Mouse (Mus musculus) hindbrain, embryonic 16.5 days (tissue): ENCODE measurements around the gene Synj1. TPM values are rescaled to one million over a fixed set of nuclear protein-coding genes. Genes with fewer than 3 reads are reported as not detected.
A peak's percentile ranks its signal among the peaks of the same experiment; 100 is the strongest.

Experiments used
- ATAC-seq: fragments of 200-750 bp; cut with Nextera tagmentation; 2 replicates; pipeline ENCODE4 v1.8.0; 2017; ENCODE audit warnings: moderate TSS enrichment, moderate library complexity
- H3K27ac ChIP-seq: fragments of 300-500 bp; sonication (generic); 2 replicates; pipeline ENCODE4 v1.5.1; 2014; ENCODE audit warnings: low read depth, mild to moderate bottlenecking, control low read depth, low read length, moderate library complexity
- H3K27me3 ChIP-seq: fragments of 300-500 bp; sonication (generic); replicated peaks from 2 replicates; pipeline ENCODE4 v1.6.1; 2014; ENCODE audit warnings: low read length; ENCODE audit not compliant: control insufficient read depth, insufficient read depth
- H3K36me3 ChIP-seq: fragments of 300-500 bp; sonication (generic); 2 replicates; pipeline ENCODE4 v1.6.1; 2014; ENCODE audit warnings: mild to moderate bottlenecking, low read length, moderate library complexity, mixed read lengths; ENCODE audit not compliant: control insufficient read depth, insufficient read depth
- H3K4me1 ChIP-seq: fragments of 300-500 bp; sonication (generic); 2 replicates; pipeline ENCODE4 v1.6.1; 2014; ENCODE audit warnings: low read depth, low read length; ENCODE audit not compliant: control insufficient read depth, insufficient read depth
- H3K4me2 ChIP-seq: fragments of 300-500 bp; sonication (generic); 2 replicates; pipeline ENCODE4 v1.6.1; 2014; ENCODE audit warnings: mild to moderate bottlenecking, low read length, control low read depth, moderate library complexity
- H3K4me3 ChIP-seq: fragments of 300-500 bp; sonication (generic); 2 replicates; pipeline ENCODE4 v1.5.1; 2014; ENCODE audit warnings: mild to moderate bottlenecking, low read length, control low read depth, moderate library complexity
- H3K9ac ChIP-seq: fragments of 300-500 bp; sonication (generic); 2 replicates; pipeline ENCODE4 v1.6.1; 2014; ENCODE audit warnings: low read depth, mild to moderate bottlenecking, control low read depth, low read length, moderate library complexity
- H3K9me3 ChIP-seq: fragments of 300-500 bp; sonication (generic); 2 replicates; pipeline ENCODE4 v1.6.1; 2014; ENCODE audit warnings: mild to moderate bottlenecking, low read length, moderate library complexity; ENCODE audit not compliant: control insufficient read depth
- WGBS: fragments of 180-500 bp; shearing (Covaris S2); extraction: QIAGEN DNeasy Blood & Tissue Kit; methylation state at CpG from one replicate; pipeline ENCODE4 v1.1.7; 2014; 5-methylcytosine and 5-hydroxymethylcytosine counted together
- polyA plus RNA-seq: library from polyadenylated mRNA; unstranded; fragments of >200 nt; fragmentation: Nextera tagmentation; extraction: Ambion mirVana; gene quantifications from 2 replicates; pipeline ENCODE4 v1.2.1, GENCODE M21; 2015

Gene Synj1
- polyA plus RNA-seq, 1 experiment from 2014 or later, result 48.6 TPM

- Histone ChIP-seq H3K9ac (no peak overlapping the region), H3K4me2 (no peak overlapping the region), H3K36me3 (no peaks in the 10 kb centered on the region), H3K4me1 (no peaks in the 10 kb centered on the region), H3K9me3 (no peaks in the 10 kb centered on the region), H3K27ac (no peak overlapping the region), H3K4me3 (no peak overlapping the region), H3K27me3 (no peaks in the 10 kb centered on the region)
- WGBS, result 45% methylated on average over 12 of the region's 12 CpGs
- ATAC-seq, result no peak
Observed at GRCm38 (mm10) chr16:90916040-90916481, 95.0 kb downstream of the Synj1 start.

DNA sequence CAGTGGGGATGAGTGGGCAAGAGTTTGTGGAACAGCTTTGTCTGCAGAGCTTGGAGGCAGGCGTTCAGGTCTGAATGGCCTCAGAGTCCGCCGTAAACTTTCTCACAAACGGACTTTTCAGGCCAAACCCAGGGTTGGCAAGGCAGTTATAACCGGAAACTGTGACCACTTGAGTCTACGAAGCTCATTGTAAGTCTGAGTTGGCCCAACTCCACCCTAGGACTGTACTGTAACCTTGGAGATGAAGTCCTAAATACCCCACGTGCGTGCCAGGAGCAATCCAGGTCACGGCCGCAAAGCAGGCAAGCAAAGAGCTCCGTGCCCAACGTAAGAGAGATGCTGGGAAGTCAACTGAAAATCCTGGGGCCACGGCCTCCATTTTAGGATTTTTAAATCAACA, 99.3 kb downstream of the Synj1 start:
- 79% methylated on average over 13 of the region's 13 CpGs for WGBS
- Histone ChIP-seq H3K9ac (no peak overlapping the region), H3K4me3 (no peak overlapping the region), H3K4me1 (no peaks in the 10 kb centered on the region), H3K4me2 (no peak overlapping the region), H3K9me3 (no peaks in the 10 kb centered on the region), H3K27me3 (no peaks in the 10 kb centered on the region), H3K27ac (no peak overlapping the region), H3K36me3 (no peaks in the 10 kb centered on the region)
- ATAC-seq, result peak; percentile 20; the same call in 1 of the 2 replicates

DNA sequence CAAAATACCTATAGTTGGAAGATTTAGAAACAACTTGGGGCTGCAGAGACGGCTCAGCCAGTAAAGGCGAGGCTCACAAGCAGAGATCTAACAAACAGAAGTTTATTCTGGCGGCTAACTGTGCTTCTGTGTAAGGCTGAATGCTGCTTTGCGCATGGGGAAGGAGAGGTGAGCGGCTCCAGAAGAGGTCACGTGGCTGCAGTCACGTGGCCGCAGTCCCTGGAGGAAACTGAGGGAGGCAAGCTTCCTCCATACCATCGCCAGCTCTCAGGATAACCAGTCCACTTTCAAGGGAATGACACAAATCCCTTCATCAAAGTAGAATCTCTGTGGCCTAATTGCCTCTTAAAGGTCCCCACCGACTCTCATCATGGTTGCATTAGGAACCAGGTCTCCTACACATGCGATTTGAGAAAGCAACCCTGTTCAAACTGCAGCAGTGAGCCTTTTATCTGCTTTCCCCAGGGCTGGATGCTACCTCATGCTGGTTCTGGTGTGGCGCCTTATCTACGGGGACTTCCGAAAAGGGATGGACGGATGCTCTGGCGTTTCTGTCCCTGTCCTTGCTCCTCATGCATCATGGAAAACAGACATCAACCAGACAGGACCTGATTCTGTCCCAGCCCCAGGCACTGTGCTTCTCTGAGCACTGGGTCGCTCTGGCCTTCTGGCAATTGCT, 100.1 kb downstream of the Synj1 start:
- no peak overlapping the region for H3K4me3 ChIP-seq
- H3K27ac ChIP-seq, result no peak overlapping the region
- no peaks in the 10 kb centered on the region for H3K36me3 ChIP-seq
- H3K9me3 ChIP-seq, result no peaks in the 10 kb centered on the region
- H3K4me2 ChIP-seq, result no peak overlapping the region
- no peaks in the 10 kb centered on the region for H3K27me3 ChIP-seq
- no peak overlapping the region for H3K9ac ChIP-seq
- H3K4me1 ChIP-seq, result no peaks in the 10 kb centered on the region
- 80% methylated on average over 17 of the region's 17 CpGs for WGBS
- no peak for ATAC-seq

DNA sequence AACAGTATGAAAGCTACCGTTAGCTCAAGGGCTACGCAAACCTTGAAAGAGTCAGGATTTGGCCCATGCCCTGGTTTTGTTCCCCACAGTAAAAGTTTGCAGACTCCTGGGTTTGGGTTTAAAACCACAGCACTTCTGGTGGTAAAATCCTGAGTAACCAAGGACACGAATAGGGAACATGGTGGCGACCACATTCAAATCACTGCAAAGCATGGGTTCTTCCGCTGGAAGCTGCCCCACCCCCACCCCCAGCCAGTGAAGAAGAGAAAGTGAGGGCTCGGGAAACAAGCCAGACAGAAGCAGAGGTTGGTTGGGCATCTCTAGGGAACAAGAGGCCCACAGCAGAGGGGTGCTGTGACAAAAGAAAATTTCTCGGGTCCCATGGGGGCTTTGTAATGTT, 103.9 kb downstream of the Synj1 start:
- Histone ChIP-seq H3K27me3 (no peaks in the 10 kb centered on the region), H3K27ac (no peak overlapping the region), H3K4me2 (no peak overlapping the region), H3K9me3 (no peaks in the 10 kb centered on the region), H3K4me1 (no peaks in the 10 kb centered on the region), H3K4me3 (no peak overlapping the region), H3K9ac (no peak overlapping the region), H3K36me3 (no peaks in the 10 kb centered on the region)
- WGBS, result 65% methylated on average over 7 of the region's 7 CpGs
- ATAC-seq, result no peak

DNA sequence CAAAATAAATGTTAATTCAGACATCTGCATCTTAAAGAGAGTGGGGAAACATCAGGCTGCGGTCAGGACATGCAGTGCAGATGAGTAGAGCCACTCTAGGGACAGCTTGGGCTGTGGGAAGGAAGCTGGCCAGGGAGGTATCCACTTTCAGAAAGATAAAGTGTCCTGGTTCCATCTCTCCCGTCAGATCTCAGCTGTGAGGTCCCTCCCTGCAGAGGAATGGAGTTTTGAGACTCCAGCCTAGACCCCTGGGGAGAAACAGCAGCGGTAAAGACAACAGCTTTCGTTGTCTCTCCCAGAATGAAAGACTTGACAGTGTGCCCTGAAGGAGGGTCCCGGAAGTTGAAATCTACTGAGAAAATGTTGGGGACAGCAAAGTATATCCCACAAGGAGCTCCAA, 107.8 kb downstream of the Synj1 start:
- no peak for ATAC-seq
- no peaks in the 10 kb centered on the region for H3K36me3 ChIP-seq
- no peak overlapping the region for H3K9ac ChIP-seq
- H3K27me3 ChIP-seq, result no peaks in the 10 kb centered on the region
- no peak overlapping the region for H3K27ac ChIP-seq
- no peaks in the 10 kb centered on the region for H3K4me1 ChIP-seq
- no peak overlapping the region for H3K4me3 ChIP-seq
- 24% methylated on average over 5 of the region's 5 CpGs for WGBS
- no peak overlapping the region for H3K4me2 ChIP-seq
- H3K9me3 ChIP-seq, result no peaks in the 10 kb centered on the region

DNA sequence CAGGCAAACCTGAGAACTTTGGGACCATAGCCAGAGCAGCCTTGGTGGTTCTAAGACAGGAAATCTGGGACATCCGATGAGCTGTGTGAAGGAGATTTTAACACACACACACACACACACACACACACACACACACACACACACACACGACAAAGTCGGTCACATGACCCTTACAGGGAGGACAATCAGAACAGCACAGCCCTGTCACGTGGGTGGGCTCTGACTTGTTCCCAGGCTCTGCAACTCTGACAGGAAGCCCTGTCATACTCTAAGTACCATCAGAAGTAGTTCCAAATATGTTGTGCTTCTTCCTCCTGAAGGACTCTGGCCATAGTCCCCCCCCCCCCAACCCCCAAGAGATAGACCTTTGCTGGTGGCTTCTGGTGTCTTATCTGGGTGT, 109.7 kb downstream of the Synj1 start:
- Histone ChIP-seq H3K9me3 (no peaks in the 10 kb centered on the region), H3K27me3 (no peaks in the 10 kb centered on the region), H3K9ac (no peak overlapping the region), H3K4me1 (no peaks in the 10 kb centered on the region), H3K36me3 (no peaks in the 10 kb centered on the region), H3K27ac (no peak overlapping the region), H3K4me3 (no peak overlapping the region), H3K4me2 (no peak overlapping the region)
- WGBS, result 83% methylated on average over 4 of the region's 4 CpGs
- ATAC-seq, result no peak

GRCm38 (mm10) chr16:90899498-90899897, 111.6 kb downstream of the Synj1 start:
- 27% methylated on average over 12 of the region's 12 CpGs for WGBS
- ATAC-seq, result no peak
- no peaks in the 10 kb centered on the region for H3K9me3 ChIP-seq
- H3K4me3 ChIP-seq, result no peak overlapping the region
- no peaks in the 10 kb centered on the region for H3K36me3 ChIP-seq
- H3K9ac ChIP-seq, result no peak overlapping the region
- no peaks in the 10 kb centered on the region for H3K4me1 ChIP-seq
- no peak overlapping the region for H3K4me2 ChIP-seq
- no peaks in the 10 kb centered on the region for H3K27me3 ChIP-seq
- H3K27ac ChIP-seq, result no peak overlapping the region

- Histone ChIP-seq H3K4me2 (no peak overlapping the region), H3K36me3 (no peaks in the 10 kb centered on the region), H3K9ac (no peak overlapping the region), H3K4me3 (no peak overlapping the region), H3K27ac (no peak overlapping the region), H3K9me3 (no peaks in the 10 kb centered on the region), H3K27me3 (no peaks in the 10 kb centered on the region), H3K4me1 (no peaks in the 10 kb centered on the region; the same call in 1 of the 2 replicates)
- no peak for ATAC-seq
- whole genome bisulfite sequencing, result 88% methylated on average over 3 of the region's 3 CpGs
Observed at GRCm38 (mm10) chr16:90897651-90898050, 113.5 kb downstream of the Synj1 start.

GRCm38 (mm10) chr16:90893792-90894191, 117.3 kb downstream of the Synj1 start:
- H3K27ac ChIP-seq, result no peak overlapping the region
- no peaks in the 10 kb centered on the region for H3K9me3 ChIP-seq
- H3K4me2 ChIP-seq, result no peak overlapping the region
- H3K27me3 ChIP-seq, result no peaks in the 10 kb centered on the region
- H3K4me1 ChIP-seq, result peaks cover 3% of the 10 kb centered on the region
- WGBS, result 60% methylated on average over 9 of the region's 9 CpGs
- H3K4me3 ChIP-seq, result no peak overlapping the region
- H3K9ac ChIP-seq, result no peak overlapping the region
- ATAC-seq, result no peak
- no peaks in the 10 kb centered on the region for H3K36me3 ChIP-seq
